Mouse (Mus musculus) liver, embryonic 16.5 days (tissue): Measurements from ENCODE around the gene Igf2bp3. TPM values are rescaled to one million over a fixed set of nuclear protein-coding genes. Genes with fewer than 3 reads are reported as not detected.

ENCODE experiments used
- ATAC-seq: fragments of 200-750 bp; cut with Nextera tagmentation; 2 replicates; pipeline ENCODE4 v1.8.0; 2017; ENCODE audit warnings: low read depth, mild to moderate bottlenecking, moderate number of reproducible peaks, moderate library complexity
- H3K27ac ChIP-seq: fragments of 300-500 bp; sonication (generic); 2 replicates; pipeline ENCODE4 v1.5.1; 2014; ENCODE audit warnings: mild to moderate bottlenecking, low read length
- H3K27me3 ChIP-seq: fragments of 300-500 bp; sonication (generic); 2 replicates; pipeline ENCODE4 v1.6.1; 2014; ENCODE audit warnings: low read depth, low read length, mixed read lengths; ENCODE audit not compliant: control insufficient read depth, insufficient read depth
- H3K36me3 ChIP-seq: fragments of 300-500 bp; sonication (generic); 2 replicates; pipeline ENCODE4 v1.6.1; 2014; ENCODE audit warnings: mild to moderate bottlenecking; ENCODE audit not compliant: control insufficient read depth, insufficient read depth
- H3K4me1 ChIP-seq: fragments of 300-500 bp; sonication (generic); 2 replicates; pipeline ENCODE4 v1.6.1; 2014; ENCODE audit warnings: low read depth, low read length, mixed read lengths; ENCODE audit not compliant: control insufficient read depth
- H3K4me2 ChIP-seq: fragments of 300-500 bp; sonication (generic); 2 replicates; pipeline ENCODE4 v1.6.1; 2014; ENCODE audit warnings: low read depth, low read length, mixed read lengths
- H3K4me3 ChIP-seq: fragments of 300-500 bp; sonication (generic); 2 replicates; pipeline ENCODE4 v1.5.1; 2014; ENCODE audit warnings: low read depth, mild to moderate bottlenecking, low read length
- H3K9ac ChIP-seq: fragments of 300-500 bp; sonication (generic); 2 replicates; pipeline ENCODE4 v1.6.1; 2014; ENCODE audit warnings: low read depth, low read length
- H3K9me3 ChIP-seq: fragments of 300-500 bp; sonication (generic); replicated peaks from 2 replicates; pipeline ENCODE4 v1.6.1; 2016; ENCODE audit warnings: low read length; ENCODE audit not compliant: control insufficient read depth
- WGBS: fragments of 180-500 bp; shearing (Covaris S2); extraction: QIAGEN DNeasy Blood & Tissue Kit; methylation state at CpG from one replicate; pipeline ENCODE4 v1.1.7; 2014; ENCODE audit not compliant: insufficient replicate concordance; 5-methylcytosine and 5-hydroxymethylcytosine counted together
- polyA plus RNA-seq: library from polyadenylated mRNA; unstranded; fragments of >200 nt; fragmentation: Nextera tagmentation; extraction: Ambion mirVana; gene quantifications from 2 replicates; pipeline ENCODE4 v1.2.1, GENCODE M21; 2015

The Igf2bp3 gene
- polyA plus RNA-seq, 1 experiment from 2014 or later: 17.9 TPM

GRCm38 (mm10) chr6:49068361-49068760 lies 146.4 kb downstream of the Igf2bp3 start:
- Histone ChIP-seq H3K9ac (no peak overlapping the region), H3K9me3 (no peaks in the 10 kb centered on the region), H3K4me3 (no peak overlapping the region), H3K27me3 (no peaks in the 10 kb centered on the region), H3K27ac (no peak overlapping the region), H3K4me1 (no peaks in the 10 kb centered on the region), H3K36me3 (no peaks in the 10 kb centered on the region), H3K4me2 (no peak overlapping the region)
- ATAC-seq: no peak
- 21% methylated on average over 4 of the region's 4 CpGs for WGBS

- no peaks in the 10 kb centered on the region for H3K36me3 ChIP-seq
- no peaks in the 10 kb centered on the region for H3K9me3 ChIP-seq
- no peaks in the 10 kb centered on the region for H3K4me1 ChIP-seq
- no peak overlapping the region for H3K4me3 ChIP-seq
- no peak for ATAC-seq
- H3K4me2 ChIP-seq: no peak overlapping the region
- no peak overlapping the region for H3K27ac ChIP-seq
- no peaks in the 10 kb centered on the region for H3K27me3 ChIP-seq
- 33% methylated on average over 8 of the region's 8 CpGs for WGBS
- H3K9ac ChIP-seq: no peak overlapping the region
Measured at GRCm38 (mm10) chr6:49057053-49058021, 157.4 kb downstream of the Igf2bp3 start.

DNA sequence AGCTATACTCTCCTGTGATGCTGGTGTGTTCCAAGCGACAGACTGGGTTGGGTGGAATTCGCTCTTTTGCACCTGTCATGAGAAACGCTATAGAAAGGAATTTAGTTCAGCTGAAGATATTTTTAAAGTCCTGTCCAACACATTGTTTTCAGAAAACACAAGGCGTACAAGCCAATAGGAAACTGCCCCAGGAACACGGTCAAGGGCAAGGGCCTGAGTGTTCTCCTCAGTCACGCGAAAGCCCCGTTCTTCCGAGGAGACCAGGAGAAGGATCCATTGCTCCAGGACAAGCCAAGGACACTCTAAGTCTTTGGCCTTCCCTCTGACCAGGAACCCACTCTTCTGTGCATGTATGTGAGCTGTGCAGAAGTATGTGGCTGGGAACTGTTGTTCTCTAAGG lies 158.7 kb downstream of the Igf2bp3 start:
- WGBS: 80% methylated on average over 9 of the region's 9 CpGs
- no peak overlapping the region for H3K27ac ChIP-seq

GRCm38 (mm10) chr6:49055256-49055733 lies 159.5 kb downstream of the Igf2bp3 start:
- H3K9me3 ChIP-seq: no peaks in the 10 kb centered on the region
- no peaks in the 10 kb centered on the region for H3K4me1 ChIP-seq

More for the DNA sequence above, 158.7 kb downstream of the Igf2bp3 start:
- H3K36me3 ChIP-seq: no peaks in the 10 kb centered on the region
- H3K9me3 ChIP-seq: no peaks in the 10 kb centered on the region
- no peak for ATAC-seq
- no peak overlapping the region for H3K4me3 ChIP-seq
- no peaks in the 10 kb centered on the region for H3K4me1 ChIP-seq
- no peak overlapping the region for H3K9ac ChIP-seq
- H3K27me3 ChIP-seq: no peaks in the 10 kb centered on the region
- H3K4me2 ChIP-seq: no peak overlapping the region

DNA sequence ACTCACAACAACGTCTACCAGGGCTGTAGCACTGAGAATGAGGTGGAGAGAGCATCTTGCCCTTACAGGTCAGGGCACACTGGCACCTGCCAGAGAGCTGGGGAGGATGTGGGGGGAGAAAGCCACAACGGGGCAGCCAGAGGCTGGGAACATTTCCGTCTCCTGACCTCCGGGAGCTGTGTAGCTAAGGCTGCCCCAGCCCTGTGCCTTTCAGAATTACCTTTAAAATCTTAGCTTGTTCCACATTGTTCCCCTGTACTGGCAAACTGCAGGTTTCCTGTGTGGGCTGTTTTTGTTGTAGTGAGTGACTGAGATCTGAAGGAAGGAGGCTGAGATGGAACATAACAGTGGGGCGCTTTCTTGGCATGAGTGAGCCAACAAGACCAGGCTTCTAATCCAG lies 162.6 kb downstream of the Igf2bp3 start:
- ATAC-seq: no peak
- H3K36me3 ChIP-seq: no peaks in the 10 kb centered on the region
- H3K4me2 ChIP-seq: no peak overlapping the region
- H3K27me3 ChIP-seq: no peaks in the 10 kb centered on the region
- H3K27ac ChIP-seq: no peak overlapping the region
- H3K4me3 ChIP-seq: no peak overlapping the region
- no peaks in the 10 kb centered on the region for H3K9me3 ChIP-seq
- no peaks in the 10 kb centered on the region for H3K4me1 ChIP-seq
- whole genome bisulfite sequencing: 36% methylated on average over 5 of the region's 5 CpGs
- no peak overlapping the region for H3K9ac ChIP-seq

More at GRCm38 (mm10) chr6:49055256-49055733, 159.5 kb downstream of the Igf2bp3 start:
- Histone ChIP-seq H3K4me2 (no peak overlapping the region), H3K36me3 (no peaks in the 10 kb centered on the region), H3K4me3 (no peak overlapping the region), H3K9ac (no peak overlapping the region), H3K27ac (no peak overlapping the region), H3K27me3 (no peaks in the 10 kb centered on the region)
- no peak for ATAC-seq
- 48% methylated on average over 7 of the region's 7 CpGs for WGBS

DNA sequence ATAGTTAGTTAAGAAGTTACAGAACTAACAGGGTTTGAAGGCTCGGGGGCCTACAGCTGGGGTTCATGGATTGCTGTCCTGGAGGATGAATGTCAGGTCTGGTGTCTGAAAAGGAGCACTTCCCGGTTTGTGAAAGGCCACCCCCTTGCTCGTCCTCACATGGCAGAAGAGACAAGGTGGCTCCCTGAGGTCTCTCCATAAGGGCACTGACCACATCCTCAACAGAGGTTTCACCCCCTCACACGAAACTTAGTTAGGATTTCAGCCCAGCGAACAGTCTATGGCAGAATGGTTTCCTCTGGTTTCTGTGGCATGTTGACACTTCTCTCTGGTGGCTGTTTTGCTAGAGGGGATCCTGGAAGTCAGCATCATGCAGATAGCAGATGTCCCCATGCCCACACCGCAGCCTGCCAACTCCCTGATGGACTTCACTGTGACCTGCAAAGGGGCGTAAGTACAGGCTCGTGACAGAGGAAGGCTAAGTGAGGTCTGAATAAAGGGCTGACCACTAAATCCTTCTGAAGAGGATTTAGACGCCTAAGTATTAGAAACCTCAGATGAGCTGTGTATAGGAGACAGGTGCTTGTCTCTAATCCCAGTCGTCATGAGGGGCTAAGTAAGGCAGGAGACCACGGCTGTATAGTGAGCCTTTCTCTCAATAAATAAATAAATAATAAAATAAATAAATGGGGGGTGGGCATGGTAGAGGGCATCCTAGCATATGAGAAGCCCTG lies 163.9 kb downstream of the Igf2bp3 start:
- Histone ChIP-seq H3K36me3 (no peaks in the 10 kb centered on the region), H3K9ac (no peak overlapping the region), H3K9me3 (no peaks in the 10 kb centered on the region), H3K27me3 (no peaks in the 10 kb centered on the region), H3K4me3 (no peak overlapping the region), H3K4me1 (no peaks in the 10 kb centered on the region), H3K4me2 (no peak overlapping the region), H3K27ac (no peak overlapping the region)
- ATAC-seq: no peak
- 42% methylated on average over 11 of the region's 11 CpGs for WGBS

- no peaks in the 10 kb centered on the region for H3K9me3 ChIP-seq
- no peaks in the 10 kb centered on the region for H3K27me3 ChIP-seq
- WGBS: 74% methylated on average over 10 of the region's 10 CpGs
- H3K4me2 ChIP-seq: no peak overlapping the region
- H3K36me3 ChIP-seq: no peaks in the 10 kb centered on the region
- H3K4me3 ChIP-seq: no peak overlapping the region
- H3K27ac ChIP-seq: no peak overlapping the region
- no peak overlapping the region for H3K9ac ChIP-seq
- ATAC-seq: no peak
- H3K4me1 ChIP-seq: no peaks in the 10 kb centered on the region
Measured at GRCm38 (mm10) chr6:49048395-49048794, 166.4 kb downstream of the Igf2bp3 start.

DNA sequence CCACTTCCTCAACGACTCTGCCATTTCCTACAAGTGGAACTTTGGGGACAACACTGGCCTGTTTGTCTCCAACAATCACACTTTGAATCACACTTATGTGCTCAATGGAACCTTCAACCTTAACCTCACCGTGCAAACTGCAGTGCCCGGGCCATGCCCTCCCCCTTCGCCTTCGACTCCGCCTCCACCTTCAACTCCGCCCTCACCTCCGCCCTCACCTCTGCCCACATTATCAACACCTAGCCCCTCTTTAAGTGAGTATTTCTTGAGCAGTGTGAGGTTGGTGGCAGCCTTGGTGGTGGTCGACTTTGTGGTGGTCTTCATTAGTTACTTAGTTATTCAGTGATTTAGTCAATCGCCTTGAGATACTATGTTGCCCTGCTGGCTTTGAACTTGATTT lies 166.9 kb downstream of the Igf2bp3 start:
- H3K27me3 ChIP-seq: no peaks in the 10 kb centered on the region
- no peaks in the 10 kb centered on the region for H3K9me3 ChIP-seq
- H3K27ac ChIP-seq: no peak overlapping the region
- H3K4me2 ChIP-seq: no peak overlapping the region
- no peaks in the 10 kb centered on the region for H3K36me3 ChIP-seq
- H3K9ac ChIP-seq: no peak overlapping the region
- H3K4me1 ChIP-seq: no peaks in the 10 kb centered on the region
- ATAC-seq: no peak
- no peak overlapping the region for H3K4me3 ChIP-seq
- WGBS: 51% methylated on average over 10 of the region's 10 CpGs

DNA sequence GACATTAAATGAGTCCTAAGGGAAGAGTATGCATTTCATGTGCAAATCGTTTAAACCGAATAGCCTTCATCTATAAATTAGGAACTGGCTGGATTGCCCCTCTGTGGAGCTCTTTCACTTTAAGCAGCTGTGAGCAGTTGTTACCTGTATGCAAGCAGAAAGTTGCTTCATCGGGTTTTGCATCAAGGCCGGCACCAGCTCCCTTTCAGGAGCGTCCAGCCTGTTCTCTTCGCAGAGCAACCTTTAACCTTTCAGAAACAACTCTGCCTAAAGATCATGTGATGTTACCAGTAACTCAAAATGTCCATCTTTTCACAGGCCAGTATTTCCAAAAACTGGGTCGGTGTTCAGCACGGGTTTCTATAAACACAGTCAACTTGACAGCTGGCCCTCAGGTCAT lies 167.8 kb downstream of the Igf2bp3 start:
- Histone ChIP-seq H3K36me3 (no peaks in the 10 kb centered on the region), H3K4me1 (no peaks in the 10 kb centered on the region), H3K4me3 (no peak overlapping the region), H3K27ac (no peak overlapping the region), H3K4me2 (no peak overlapping the region), H3K27me3 (no peaks in the 10 kb centered on the region), H3K9me3 (no peaks in the 10 kb centered on the region), H3K9ac (no peak overlapping the region)
- ATAC-seq: peak; percentile 69
- WGBS: 57% methylated on average over 8 of the region's 8 CpGs
